Mouse (Mus musculus): ENCODE results near the gene Ankrd65. TPM values are rescaled to one million over a fixed set of nuclear protein-coding genes. Genes with fewer than 3 reads are reported as not detected.

Ankrd65 gene
- polyA plus RNA-seq, 1 experiment from 2014 or later: not detected

- ATAC-seq (ENCODE audit: insufficient read depth, low FRiP score, low TSS enrichment): no peak
Measured at GRCm38 (mm10) chr4:155843231-155843630, 53.0 kb downstream of the Ankrd65 start.

GRCm38 (mm10) chr4:155846871-155847578 lies 56.8 kb downstream of the Ankrd65 start, which contains the start of gene Dvl1:
Gene Dvl1, plus strand, starts transcription at chr4:155847402.
- ATAC-seq (ENCODE audit: insufficient read depth, low FRiP score, low TSS enrichment) (peak; percentile 89), DNase-seq (ENCODE audit: low spot score) (peak; percentile 94)
- Histone ChIP-seq H3K9me3 (ENCODE audit: control insufficient read depth, low read length) (no peaks in the 10 kb centered on the region), H3K27me3 (ENCODE audit: control insufficient read depth, insufficient read depth, low read length) (no peaks in the 10 kb centered on the region), H3K9ac (ENCODE audit: low read length) (peak within 1 kb of the TSS; percentile 87), H3K4me1 (ENCODE audit: control insufficient read depth, insufficient read depth, low read length) (peaks cover 18% of the 10 kb centered on the region), H3K36me3 (ENCODE audit: control insufficient read depth, insufficient read depth, low read length) (peaks cover 2% of the 10 kb centered on the region; the same call in 1 of the 2 replicates), H3K4me3 (ENCODE audit: low read depth, low read length) (peak within 1 kb of the TSS; percentile 93), H3K27ac (ENCODE audit: low read depth, low read length) (peak within 1 kb of the TSS; percentile 31; the same call in 1 of the 2 replicates), H3K4me2 (ENCODE audit: low read depth) (peak within 1 kb of the TSS; percentile 92)
- 3% methylated on average over 46 of the region's 65 CpGs for WGBS

More at GRCm38 (mm10) chr4:155843231-155843630, 53.0 kb downstream of the Ankrd65 start:
- Histone ChIP-seq H3K36me3 (ENCODE audit: control insufficient read depth, insufficient read depth, low read length) (peaks cover 2% of the 10 kb centered on the region; the same call in 1 of the 2 replicates), H3K4me3 (ENCODE audit: low read depth, low read length) (no peak overlapping the region), H3K9ac (ENCODE audit: low read length) (no peak overlapping the region), H3K27ac (ENCODE audit: low read depth, low read length) (no peak overlapping the region), H3K4me2 (ENCODE audit: low read depth) (no peak overlapping the region), H3K4me1 (ENCODE audit: control insufficient read depth, insufficient read depth, low read length) (peaks cover 32% of the 10 kb centered on the region), H3K9me3 (ENCODE audit: control insufficient read depth, low read length) (no peaks in the 10 kb centered on the region), H3K27me3 (ENCODE audit: control insufficient read depth, insufficient read depth, low read length) (peaks cover 7% of the 10 kb centered on the region)
- 88% methylated on average over 5 of the region's 5 CpGs for WGBS
- DNase-seq (ENCODE audit: low spot score): no peak

- Histone ChIP-seq H3K27me3 (ENCODE audit: control insufficient read depth, insufficient read depth, low read length) (no peaks in the 10 kb centered on the region), H3K4me2 (ENCODE audit: low read depth) (peak overlapping the region; percentile 92), H3K27ac (ENCODE audit: low read depth, low read length) (peak overlapping the region; percentile 31; the same call in 1 of the 2 replicates), H3K9ac (ENCODE audit: low read length) (peak overlapping the region; percentile 87), H3K4me3 (ENCODE audit: low read depth, low read length) (peak overlapping the region; percentile 93), H3K4me1 (ENCODE audit: control insufficient read depth, insufficient read depth, low read length) (peaks cover 18% of the 10 kb centered on the region), H3K36me3 (ENCODE audit: control insufficient read depth, insufficient read depth, low read length) (peaks cover 2% of the 10 kb centered on the region; the same call in 1 of the 2 replicates), H3K9me3 (ENCODE audit: control insufficient read depth, low read length) (no peaks in the 10 kb centered on the region)
- ATAC-seq (ENCODE audit: insufficient read depth, low FRiP score, low TSS enrichment) (peak; percentile 42), DNase-seq (ENCODE audit: low spot score) (peak; percentile 44)
- WGBS: 2% methylated on average over 61 of the region's 69 CpGs
Measured at GRCm38 (mm10) chr4:155847591-155848352, 57.5 kb downstream of the Ankrd65 start.

GRCm38 (mm10) chr4:155848434-155849095 lies 58.3 kb downstream of the Ankrd65 start:
- 58% methylated on average over 7 of the region's 7 CpGs for WGBS
- H3K9ac ChIP-seq (ENCODE audit: low read length): peak overlapping the region; percentile 87

More at GRCm38 (mm10) chr4:155848434-155849095, 58.3 kb downstream of the Ankrd65 start:
- Histone ChIP-seq H3K27ac (ENCODE audit: low read depth, low read length) (no peak overlapping the region), H3K36me3 (ENCODE audit: control insufficient read depth, insufficient read depth, low read length) (peaks cover 2% of the 10 kb centered on the region; the same call in 1 of the 2 replicates), H3K4me3 (ENCODE audit: low read depth, low read length) (peak overlapping the region; percentile 93), H3K4me2 (ENCODE audit: low read depth) (peak overlapping the region; percentile 92), H3K27me3 (ENCODE audit: control insufficient read depth, insufficient read depth, low read length) (no peaks in the 10 kb centered on the region), H3K4me1 (ENCODE audit: control insufficient read depth, insufficient read depth, low read length) (peaks cover 18% of the 10 kb centered on the region), H3K9me3 (ENCODE audit: control insufficient read depth, low read length) (no peaks in the 10 kb centered on the region)
- no peak for ATAC-seq (ENCODE audit: insufficient read depth, low FRiP score, low TSS enrichment)
- DNase-seq (ENCODE audit: low spot score): no peak

Small RNAs within 50 kb of the gene (microRNA-seq; reads per million reads assigned to microRNA genes)
- not detected for gene Gm27743

Other genes with a start within 250 kb of the Ankrd65 start
- 107 and 110 TPM in 2 replicates for gene Nadk, start 228.1 kb upstream of the Ankrd65 start, polyA plus RNA-seq (2014; fragmentation: Nextera tagmentation; extraction: Ambion mirVana)
- gene Slc35e2, start 189.0 kb upstream of the Ankrd65 start, polyA plus RNA-seq (2014; fragmentation: Nextera tagmentation; extraction: Ambion mirVana): 18.3 and 18.7 TPM in 2 replicates
- 70.5 and 74.7 TPM in 2 replicates for gene Cdk11b, start 165.6 kb upstream of the Ankrd65 start, polyA plus RNA-seq (2014; fragmentation: Nextera tagmentation; extraction: Ambion mirVana)
- gene Gm10563, start 145.0 kb upstream of the Ankrd65 start, polyA plus RNA-seq (2014; fragmentation: Nextera tagmentation; extraction: Ambion mirVana): not detected in 2 replicates
- gene Mmp23, start 137.1 kb upstream of the Ankrd65 start, polyA plus RNA-seq (2014; fragmentation: Nextera tagmentation; extraction: Ambion mirVana): 3.2 and 4.0 TPM in 2 replicates
- gene Mib2, start 121.2 kb upstream of the Ankrd65 start, polyA plus RNA-seq (2014; fragmentation: Nextera tagmentation; extraction: Ambion mirVana): 13.3 and 14.5 TPM in 2 replicates
- 2.2 and 2.7 TPM in 2 replicates for gene Fndc10, start 96.1 kb upstream of the Ankrd65 start, polyA plus RNA-seq (2014; fragmentation: Nextera tagmentation; extraction: Ambion mirVana)
- gene Ssu72, start 85.6 kb upstream of the Ankrd65 start, polyA plus RNA-seq (2014; fragmentation: Nextera tagmentation; extraction: Ambion mirVana): 154 and 158 TPM in 2 replicates
- 0.64 and 1.3 TPM in 2 replicates for gene Tmem240, start 55.6 kb upstream of the Ankrd65 start, polyA plus RNA-seq (2014; fragmentation: Nextera tagmentation; extraction: Ambion mirVana)
- 92.4 and 101 TPM in 2 replicates for gene Atad3a, start 29.3 kb upstream of the Ankrd65 start, polyA plus RNA-seq (2014; fragmentation: Nextera tagmentation; extraction: Ambion mirVana)
- 11.7 and 13.1 TPM in 2 replicates for gene Vwa1, start 15.7 kb upstream of the Ankrd65 start, polyA plus RNA-seq (2014; fragmentation: Nextera tagmentation; extraction: Ambion mirVana)
- gene Tmem88b, start 4.6 kb upstream of the Ankrd65 start, polyA plus RNA-seq (2014; fragmentation: Nextera tagmentation; extraction: Ambion mirVana): 0.33 and 0.49 TPM in 2 replicates
- gene Mrpl20, start 12.4 kb downstream of the Ankrd65 start, polyA plus RNA-seq (2014; fragmentation: Nextera tagmentation; extraction: Ambion mirVana): 225 and 246 TPM in 2 replicates
- 172 and 188 TPM in 2 replicates for gene Ccnl2, start 22.1 kb downstream of the Ankrd65 start, polyA plus RNA-seq (2014; fragmentation: Nextera tagmentation; extraction: Ambion mirVana)
- gene Aurkaip1, start 40.8 kb downstream of the Ankrd65 start, polyA plus RNA-seq (2014; fragmentation: Nextera tagmentation; extraction: Ambion mirVana): 129 TPM in 2 replicates
- gene Mxra8, start 49.2 kb downstream of the Ankrd65 start, polyA plus RNA-seq (2014; fragmentation: Nextera tagmentation; extraction: Ambion mirVana): 33.6 and 38.5 TPM in 2 replicates
- 14.2 and 15.1 TPM in 2 replicates for gene Dvl1, start 57.0 kb downstream of the Ankrd65 start, polyA plus RNA-seq (2014; fragmentation: Nextera tagmentation; extraction: Ambion mirVana)
- 0.45 and 0.48 TPM in 2 replicates for gene Tas1r3, start 72.9 kb downstream of the Ankrd65 start, polyA plus RNA-seq (2014; fragmentation: Nextera tagmentation; extraction: Ambion mirVana)
- 23.4 and 28.3 TPM in 2 replicates for gene Cptp, start 79.0 kb downstream of the Ankrd65 start, polyA plus RNA-seq (2014; fragmentation: Nextera tagmentation; extraction: Ambion mirVana)
- 89.7 and 95.0 TPM in 2 replicates for gene Ints11, start 79.1 kb downstream of the Ankrd65 start, polyA plus RNA-seq (2014; fragmentation: Nextera tagmentation; extraction: Ambion mirVana)
- 37.5 and 42.2 TPM in 2 replicates for gene Pusl1, start 101.3 kb downstream of the Ankrd65 start, polyA plus RNA-seq (2014; fragmentation: Nextera tagmentation; extraction: Ambion mirVana)
- gene Acap3, start 101.4 kb downstream of the Ankrd65 start, polyA plus RNA-seq (2014; fragmentation: Nextera tagmentation; extraction: Ambion mirVana): 44.3 and 45.4 TPM in 2 replicates
- gene Ube2j2, start 153.4 kb downstream of the Ankrd65 start, polyA plus RNA-seq (2014; fragmentation: Nextera tagmentation; extraction: Ambion mirVana): 154 and 162 TPM in 2 replicates
- 19.6 and 22.0 TPM in 2 replicates for gene C1qtnf12, start 171.9 kb downstream of the Ankrd65 start, polyA plus RNA-seq (2014; fragmentation: Nextera tagmentation; extraction: Ambion mirVana)
- 18.9 and 19.9 TPM in 2 replicates for gene B3galt6, start 202.2 kb downstream of the Ankrd65 start, polyA plus RNA-seq (2014; fragmentation: Nextera tagmentation; extraction: Ambion mirVana)
- gene Sdf4, start 202.4 kb downstream of the Ankrd65 start, polyA plus RNA-seq (2014; fragmentation: Nextera tagmentation; extraction: Ambion mirVana): 136 and 139 TPM in 2 replicates
- 0.45 TPM in 2 replicates for gene Tnfrsf4, start 223.4 kb downstream of the Ankrd65 start, polyA plus RNA-seq (2014; fragmentation: Nextera tagmentation; extraction: Ambion mirVana)
- gene Tnfrsf18, start 235.7 kb downstream of the Ankrd65 start, polyA plus RNA-seq (2014; fragmentation: Nextera tagmentation; extraction: Ambion mirVana): 0.62 and 0.82 TPM in 2 replicates

Data from neural tube, embryonic 11.5 days (tissue).